Mouse (Mus musculus) kidney, postnatal 4 days (tissue): ENCODE data around the gene Dap.

Source experiments
- DNase-seq, 2 experiments: peaks; one replicate each; pipeline ENCODE4 v3.0.0; 2021; ENCODE audit warnings: mixed read lengths in 2 of 2

Dap gene

DNA sequence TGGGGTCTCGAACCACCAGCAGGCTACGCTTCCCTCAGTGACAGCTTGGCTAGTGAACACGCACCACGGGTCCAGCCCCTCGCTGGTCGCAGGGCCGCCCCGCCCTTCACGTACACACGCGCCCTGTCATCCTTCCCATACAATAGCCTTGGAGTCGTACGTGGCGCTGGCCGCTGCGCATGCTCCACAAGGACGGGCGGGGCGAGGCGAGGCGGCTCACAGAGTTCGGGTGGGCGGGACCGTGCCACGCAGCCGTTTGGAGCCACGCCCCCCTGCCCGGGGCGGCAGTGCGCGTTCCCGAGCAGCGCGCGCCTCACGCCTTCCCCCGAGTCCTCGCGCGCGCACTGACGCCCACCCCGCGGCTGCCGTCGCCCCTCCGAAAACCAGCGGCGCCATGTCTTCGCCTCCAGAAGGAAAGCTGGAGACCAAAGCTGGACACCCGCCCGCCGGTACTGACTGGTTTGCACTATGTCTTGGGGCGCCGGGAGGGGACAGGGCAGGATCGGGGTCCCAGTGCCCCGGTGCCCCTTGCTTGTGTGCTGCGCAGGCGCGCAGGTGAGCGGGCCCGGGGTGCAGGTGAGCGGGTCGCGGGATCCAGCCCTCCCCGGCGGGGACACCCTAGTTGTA is at the start of gene Dap:
Gene Dap (plus strand): TSS at position 180 of the 627 bp plus-strand sequence.
- peak; percentile 99 for DNase-seq

DNA sequence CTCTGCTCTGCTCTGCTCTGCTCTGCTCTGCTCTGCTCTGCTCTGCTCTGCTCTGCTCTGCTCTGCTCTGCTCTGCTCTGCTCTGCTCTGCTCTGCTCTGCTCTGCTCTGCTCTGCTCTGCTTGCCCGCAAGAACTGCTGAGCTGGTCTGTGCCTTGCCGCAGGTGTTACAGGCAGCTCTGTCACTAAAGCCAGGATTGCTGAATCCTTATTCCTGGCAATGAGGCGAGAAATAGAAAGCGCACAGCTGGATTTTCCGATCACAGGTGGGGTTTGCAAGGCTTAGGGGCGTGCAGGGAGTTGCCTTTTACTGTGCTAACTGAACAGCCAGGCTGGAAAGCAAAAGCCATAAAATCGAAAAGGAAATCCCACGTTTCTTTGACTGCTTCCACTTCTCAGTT is 47.5 kb upstream of the Dap start:
- DNase-seq: peak in 1 of 2 experiments; percentile 15

DNA sequence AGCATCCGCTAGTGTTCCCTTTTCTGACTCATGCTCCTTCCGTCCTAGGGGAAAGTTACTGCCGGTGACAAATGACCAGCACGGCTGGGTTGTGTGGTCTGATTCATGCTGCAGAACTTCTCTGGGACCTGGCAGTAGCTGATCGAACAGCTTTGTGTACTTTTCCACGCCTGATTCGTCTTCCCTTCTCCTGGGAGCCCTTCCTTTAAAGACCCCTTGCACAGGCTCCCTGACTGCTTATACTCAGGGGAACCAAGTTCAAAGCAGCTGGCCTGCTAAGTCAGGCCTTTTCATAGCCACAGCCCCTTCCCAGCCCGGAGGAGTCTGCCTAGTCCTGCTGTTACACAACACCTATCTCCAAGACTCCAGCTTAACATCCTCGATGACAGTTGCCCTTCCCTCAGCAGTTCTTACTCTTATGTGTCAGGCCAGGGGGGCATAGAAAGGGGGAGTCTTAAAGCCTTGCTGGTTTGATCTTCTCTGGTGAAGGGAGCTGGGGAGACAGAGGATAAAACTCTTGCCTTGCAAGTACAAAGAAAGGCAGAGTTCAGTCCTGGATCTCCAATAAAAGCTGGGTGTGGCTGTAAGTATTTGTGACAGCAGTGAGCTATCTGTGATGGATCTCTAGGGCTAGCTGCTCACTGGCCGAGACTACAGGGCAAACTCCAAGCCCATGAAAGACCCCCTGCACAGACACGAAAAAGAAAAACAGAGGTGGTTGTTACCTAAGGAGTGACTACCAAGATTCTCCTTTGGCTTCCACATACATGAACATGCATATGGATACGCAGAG is 39.3 kb upstream of the Dap start:
- peak in 1 of 2 experiments; percentile 14 for DNase-seq

DNA sequence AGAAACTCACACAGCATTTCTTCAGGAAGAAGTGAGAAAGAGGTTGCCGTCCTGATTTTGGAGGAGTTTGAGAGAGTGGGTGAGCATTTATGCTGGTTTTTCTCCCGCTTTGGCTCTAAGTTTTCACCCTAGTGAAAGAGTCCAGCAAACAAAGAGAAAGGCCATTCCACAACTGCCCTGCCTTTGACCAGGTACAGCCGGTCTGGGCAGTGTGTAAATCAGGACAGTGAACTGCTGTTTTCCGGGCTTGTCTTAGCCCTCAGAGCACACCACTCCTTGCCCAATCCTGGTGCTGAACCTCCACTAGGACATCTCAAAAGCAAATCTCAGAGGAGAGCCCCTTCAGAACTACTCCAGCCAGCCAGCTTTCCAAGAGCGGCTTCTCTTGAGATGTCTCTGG is 38.6 kb upstream of the Dap start:
- peak in 1 of 2 experiments; percentile 14 for DNase-seq

DNA sequence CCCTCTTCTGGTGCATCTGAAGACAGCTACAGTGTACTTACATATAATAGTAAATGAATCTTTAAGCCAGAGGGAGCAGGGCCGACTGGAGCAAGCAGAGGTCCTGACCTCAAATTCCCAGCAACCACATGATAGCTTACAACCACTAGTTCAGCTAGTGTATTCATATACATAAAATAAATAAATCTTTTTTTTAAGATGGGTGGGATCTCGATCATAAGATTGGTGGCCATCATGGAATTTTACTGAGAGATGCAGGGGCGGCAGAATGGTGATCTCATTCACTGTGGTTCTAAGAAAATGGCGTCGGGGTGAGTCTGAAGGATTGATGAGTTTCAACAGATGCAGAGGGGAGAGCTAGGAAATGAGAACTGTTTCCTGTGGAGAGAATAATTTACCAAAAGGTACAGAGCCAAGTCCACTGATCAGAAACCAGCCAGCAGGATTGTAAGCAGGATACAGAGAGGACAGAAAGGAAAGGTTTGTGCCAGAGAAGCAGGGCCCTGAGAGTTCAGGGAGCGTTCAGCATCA is 37.7 kb upstream of the Dap start:
- peak in 1 of 2 experiments; percentile 10 for DNase-seq

DNA sequence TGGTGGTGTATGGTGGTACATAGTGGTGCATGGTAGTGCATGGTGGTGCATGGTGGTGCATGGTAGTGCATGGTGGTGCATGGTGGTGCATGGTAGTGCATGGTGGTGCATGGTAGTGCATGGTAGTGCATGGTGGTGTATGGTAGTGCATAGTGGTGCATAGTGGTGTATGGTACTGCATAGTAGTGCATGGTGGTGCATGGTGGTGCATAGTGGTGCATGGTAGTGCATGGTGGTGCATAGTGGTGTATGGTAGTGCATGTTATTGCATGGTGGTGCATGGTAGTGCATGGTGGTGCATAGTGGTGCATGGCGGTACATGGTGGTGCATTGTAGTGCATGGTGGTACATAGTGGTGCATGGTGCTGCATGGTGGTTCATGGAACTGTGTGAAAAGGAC is 31.6 kb upstream of the Dap start:
- no peak for DNase-seq

DNA sequence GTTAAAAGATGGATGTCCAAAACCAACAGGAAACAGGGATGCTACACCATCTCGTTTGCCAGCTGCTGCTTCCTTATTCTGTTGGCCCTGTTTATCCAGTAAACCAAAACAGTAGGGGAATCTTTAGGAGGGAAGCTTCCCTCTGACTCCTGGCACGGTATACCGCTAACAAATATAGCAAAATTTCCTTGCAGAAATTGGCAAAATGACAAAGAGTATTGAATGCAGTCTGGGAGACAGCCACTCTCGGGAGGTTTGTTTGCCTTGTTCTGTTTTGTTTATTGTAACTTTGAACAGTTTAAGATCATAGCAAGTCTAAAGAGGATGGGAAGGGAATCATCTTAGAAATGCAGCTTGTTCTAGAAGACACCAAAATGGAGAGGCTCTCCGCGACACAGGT is 28.3 kb upstream of the Dap start:
- no peak for DNase-seq

DNA sequence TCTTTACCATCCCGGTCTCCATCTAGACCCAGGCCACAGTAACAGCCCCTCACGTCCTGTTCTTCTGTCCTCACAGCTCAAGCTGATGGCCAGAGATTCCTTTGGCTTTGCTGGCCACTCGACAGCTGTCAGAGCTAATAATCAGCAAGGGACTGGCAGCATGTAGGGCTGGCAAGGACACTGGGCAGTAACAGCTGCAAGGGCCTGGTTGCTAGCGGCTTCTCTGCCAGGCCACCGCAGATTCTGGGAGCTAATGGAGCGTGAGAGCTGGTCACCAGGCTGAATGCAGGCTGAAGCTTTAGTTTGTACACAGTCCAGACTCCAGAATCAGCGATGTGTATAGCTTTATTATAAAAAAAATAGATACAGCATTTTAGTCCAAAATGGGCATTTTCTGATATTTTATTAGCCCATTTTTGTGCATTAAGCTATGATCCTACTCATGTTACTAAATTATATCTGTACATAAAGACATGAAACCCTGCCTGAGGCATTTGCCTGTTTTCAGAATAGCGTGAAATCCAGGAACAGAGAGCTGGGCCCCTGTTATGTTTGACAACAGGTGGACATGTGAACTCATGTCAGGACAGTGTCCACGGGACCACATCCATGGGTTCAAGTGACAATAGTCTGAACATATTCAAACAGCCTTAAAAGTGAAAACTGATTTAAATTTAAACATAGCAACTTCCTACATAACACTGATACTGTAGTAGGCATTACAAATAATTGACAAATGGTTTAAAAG is 16.6 kb upstream of the Dap start:
- peak; percentile 47 to 60 for DNase-seq

DNA sequence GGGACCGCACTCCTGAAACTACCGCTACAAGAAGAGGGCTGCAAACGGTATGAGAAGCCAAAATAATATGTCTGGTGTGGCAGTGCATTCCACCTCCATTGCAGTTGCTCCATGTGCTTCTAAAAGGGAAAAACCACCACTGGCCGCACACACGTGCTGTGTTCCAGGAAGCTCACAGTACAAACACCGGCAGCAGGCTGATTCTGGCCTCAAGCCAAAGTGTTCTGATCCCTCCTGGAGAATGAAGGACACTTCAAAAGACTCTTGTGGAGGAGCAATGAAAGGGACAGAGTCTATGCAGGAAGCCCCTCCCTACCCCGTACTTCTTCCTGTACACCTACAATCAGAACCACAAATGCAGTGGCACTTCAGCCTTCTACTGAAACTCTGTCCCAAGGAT is 12.2 kb upstream of the Dap start:
- DNase-seq: peak; percentile 42 to 45

DNA sequence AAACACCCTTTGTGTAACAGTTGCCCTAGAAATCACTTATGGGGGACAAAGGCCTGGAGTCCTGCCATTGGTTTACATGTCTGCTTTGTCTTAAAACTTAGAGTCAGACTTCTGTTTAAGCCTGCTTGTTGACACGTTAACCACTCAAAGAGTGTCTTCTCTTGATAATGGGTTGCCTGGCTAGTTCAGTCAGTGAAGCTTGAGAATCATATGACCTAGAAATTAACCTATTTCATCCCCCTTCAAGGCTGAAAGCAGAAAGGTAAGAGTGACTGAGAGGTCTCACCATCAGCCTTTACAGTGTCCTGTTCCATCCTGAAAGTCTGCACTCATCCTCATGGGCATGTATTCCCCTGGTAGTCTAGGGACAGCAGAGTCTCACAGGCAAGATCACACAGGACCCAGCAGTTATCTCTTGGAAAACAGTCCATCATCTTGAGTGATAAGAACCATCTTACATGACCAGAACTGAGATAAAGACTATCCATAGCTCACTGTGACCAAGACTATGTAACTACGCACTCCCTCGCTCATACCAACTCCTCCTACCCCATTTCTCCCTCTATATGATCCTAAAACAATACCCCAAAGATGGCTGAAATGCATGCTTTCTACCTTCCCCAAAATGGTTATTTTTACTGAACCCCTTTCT is 10.4 kb upstream of the Dap start:
- DNase-seq: no peak

DNA sequence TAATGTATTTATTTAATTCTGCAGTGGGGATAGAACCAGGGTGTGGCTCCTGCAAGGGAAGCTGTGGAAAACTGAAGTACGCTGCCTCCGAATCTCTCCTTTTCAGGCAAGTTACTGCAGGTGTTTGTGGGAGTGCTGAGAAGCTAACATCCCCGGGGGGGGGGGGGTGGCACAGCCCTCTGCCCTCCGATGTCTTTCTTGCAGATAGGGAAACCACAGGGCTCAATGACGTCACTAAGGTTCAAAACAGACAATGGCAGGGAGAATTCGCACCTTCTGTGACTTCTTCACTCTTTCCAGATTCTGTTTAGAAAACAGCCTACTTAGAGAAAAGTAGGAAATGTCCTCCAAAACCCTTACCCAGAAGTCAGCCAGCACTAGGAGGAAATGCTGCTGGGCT is 1.9 kb upstream of the Dap start:
- no peak for DNase-seq

DNA sequence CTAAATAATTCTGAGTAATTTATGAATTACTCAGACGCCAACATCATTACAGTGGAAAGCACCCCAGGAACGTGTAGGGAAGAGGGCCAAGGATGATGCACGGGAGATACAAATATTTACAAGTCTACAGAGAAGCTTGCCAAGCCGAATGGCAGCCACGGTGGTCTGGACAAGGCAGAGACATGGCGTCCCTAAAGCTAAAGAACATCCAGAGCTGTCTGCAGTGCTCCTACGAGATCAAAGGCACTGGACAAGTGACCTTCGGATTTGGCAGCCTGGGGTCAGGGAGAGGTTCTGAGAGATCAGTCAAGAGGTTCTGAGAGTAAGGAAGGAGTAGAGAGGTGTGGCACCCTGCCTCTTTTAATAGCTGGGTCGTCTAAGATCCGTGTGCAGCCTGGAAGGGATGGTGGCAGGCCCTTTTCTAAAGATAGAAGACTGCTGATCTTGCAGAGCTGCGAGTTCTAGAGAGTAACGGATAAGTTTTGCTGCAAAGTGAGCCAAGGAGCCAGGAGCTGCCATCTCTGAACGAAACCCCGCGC is 449 bp upstream of the Dap start:
- DNase-seq: no peak

DNA sequence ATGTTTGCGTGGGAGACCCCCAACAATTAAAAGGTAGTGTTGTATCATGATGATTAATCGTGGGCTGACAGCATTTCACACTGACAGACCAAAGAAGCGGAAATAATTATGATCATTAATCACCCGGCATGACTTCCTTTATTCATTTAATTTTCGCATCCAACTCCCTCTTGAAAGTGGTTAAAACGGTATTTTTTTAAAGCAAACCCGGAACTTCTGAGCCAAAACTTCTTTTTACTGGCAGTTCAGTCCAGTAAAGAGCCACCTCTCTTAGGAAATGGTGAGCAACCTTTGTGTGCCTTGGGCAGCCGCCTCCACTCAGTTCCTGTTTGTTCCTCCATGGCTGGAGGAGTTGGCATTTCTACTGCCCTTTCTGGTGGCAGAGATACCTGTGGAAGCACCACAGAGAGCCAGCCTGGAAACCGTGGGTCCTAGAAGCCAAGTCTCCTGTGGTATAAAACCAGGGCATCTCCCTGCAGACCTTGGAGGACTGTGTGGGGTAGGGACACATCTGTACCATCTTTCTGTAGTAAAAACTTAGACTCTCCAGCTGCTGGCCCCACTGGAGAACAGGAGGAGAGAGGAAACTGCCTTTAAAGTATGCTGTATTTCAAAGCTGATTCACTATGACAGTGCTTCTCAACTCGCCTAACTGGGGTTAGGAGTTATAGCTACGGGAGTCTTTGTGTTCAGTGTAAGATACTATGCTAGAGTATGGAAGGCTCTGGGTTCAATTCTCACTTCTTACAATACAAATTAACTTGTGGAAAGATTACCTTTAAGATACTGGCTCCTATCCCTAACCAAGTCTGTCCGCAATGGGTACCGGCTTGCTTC is 910 bp downstream of the Dap start:
- peak in 1 of 2 experiments; percentile 51 for DNase-seq

DNA sequence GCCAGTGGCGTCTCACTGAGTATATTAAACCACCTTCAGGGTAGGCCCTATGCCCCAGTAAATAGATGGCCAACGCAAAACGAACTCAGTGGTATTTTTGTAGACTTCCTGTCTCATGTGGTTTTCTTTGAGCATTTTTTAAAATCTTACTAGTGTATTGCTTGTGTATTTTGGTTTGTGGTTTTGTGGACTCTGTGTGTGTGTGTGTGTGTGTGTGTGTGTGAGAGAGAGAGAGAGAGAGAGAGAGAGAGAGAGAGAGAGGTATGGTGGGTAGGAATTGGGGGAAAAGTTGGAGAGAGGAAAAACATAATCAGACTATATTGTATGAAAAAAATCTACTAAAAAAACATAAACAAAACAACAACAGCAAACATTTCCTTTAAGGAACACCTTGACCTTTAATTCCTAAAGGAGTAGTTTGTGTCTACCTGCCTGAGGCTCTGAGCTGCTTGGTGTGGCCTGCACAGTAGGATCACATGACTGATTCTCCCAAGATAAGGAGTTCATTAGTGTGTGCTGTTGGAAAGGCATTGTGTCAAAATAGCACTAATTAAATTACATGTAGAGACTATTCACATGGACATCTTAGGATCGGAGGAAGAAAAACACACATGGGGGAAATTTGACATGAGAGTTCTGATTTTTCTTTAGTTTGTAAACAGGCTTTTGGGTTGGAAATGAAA is 1.7 kb downstream of the Dap start:
- no peak for DNase-seq

DNA sequence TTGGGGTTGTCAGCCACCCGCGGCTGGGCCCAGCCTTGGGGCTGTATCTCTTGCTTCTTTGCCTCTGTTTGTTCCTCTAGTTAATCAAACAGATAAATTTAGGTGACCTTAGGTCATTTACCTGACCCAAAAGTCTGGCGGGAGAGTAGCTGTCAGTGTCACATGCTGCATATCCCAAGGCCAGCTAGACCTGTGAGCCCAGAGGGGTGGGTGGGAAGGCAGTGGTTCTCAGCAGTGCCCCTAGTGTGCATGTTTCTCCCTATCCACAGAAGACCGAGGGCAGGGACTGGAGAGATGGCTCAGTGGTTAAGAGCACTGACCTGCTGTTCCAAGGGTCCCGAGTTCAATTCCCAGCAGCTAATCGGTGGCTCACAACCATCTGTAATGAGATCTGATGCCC is 2.4 kb downstream of the Dap start:
- DNase-seq: peak in 1 of 2 experiments; percentile 34

DNA sequence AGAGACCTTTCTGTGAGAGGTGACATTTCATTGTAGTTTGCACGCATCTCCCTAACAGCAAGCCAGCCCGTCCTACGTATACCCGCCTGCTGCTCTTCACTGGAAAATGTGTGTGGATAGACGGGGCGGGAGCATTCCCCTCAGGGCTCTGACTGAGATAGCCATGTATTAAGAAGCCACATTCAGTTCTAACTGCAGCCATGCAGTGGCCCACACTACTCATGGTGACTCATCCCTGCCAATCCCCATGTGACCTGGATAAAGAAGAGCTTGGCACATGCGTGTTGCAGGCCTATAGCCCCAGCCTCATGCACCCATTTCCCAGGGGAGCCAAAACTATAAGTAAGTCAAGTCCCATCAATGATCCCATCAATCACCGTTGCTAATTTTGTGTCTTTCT is 3.7 kb downstream of the Dap start:
- no peak for DNase-seq

DNA sequence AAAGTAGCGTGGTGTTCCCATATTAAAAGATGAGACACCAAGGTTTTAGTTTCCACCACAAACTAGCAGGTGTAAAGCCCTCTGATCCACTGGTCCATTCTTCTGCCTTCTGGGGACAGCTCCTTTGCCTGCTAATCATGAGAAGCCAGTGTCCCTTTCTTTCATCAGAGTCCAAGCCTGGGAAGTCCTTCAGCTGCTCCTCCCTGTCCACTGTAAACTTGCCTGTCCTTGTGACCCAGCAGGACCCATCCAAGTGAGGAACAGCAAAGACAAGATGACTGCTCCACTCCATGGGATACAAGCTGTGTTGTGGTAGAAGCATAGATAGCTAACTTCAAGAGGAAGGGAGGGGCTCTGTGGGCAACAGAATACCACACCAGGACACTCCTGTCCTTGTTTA is 8.9 kb downstream of the Dap start:
- no peak for DNase-seq

DNA sequence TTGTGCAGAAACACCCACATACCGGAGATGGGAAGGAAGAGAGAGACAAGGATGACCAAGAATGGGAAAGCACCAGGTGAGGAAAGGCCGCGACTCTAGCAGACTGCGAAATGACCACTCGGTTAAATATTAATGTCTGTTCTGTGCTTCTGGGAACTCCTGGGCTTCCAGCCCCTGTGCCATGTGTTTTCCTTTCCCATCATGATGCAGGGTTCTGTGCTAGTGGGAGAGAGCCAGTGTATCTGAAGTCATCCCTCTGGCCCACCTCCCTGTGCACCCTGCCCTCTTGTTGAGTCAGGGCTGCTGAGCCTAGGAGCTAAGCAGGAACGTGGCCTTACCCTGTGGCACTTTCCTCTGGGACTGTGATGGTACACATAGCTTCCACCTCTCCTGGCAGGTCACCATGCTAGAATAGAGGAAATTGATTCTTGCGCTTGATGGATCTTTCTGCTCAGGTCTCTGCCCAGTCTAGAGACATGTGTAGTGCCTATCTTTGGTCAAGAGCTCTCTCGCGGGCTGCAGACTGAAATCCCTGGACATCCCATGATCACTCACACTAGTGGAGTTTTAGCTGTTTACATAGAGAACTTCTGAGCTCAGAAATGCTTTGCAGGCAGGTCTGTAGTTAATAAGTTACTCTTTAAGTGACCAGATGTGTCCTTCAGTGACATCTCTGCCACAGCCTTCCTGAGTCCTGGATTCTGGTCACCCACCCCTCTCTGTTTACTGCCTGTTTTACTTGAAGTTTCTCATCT is 11.9 kb downstream of the Dap start:
- DNase-seq: peak in 1 of 2 experiments; percentile 32

DNA sequence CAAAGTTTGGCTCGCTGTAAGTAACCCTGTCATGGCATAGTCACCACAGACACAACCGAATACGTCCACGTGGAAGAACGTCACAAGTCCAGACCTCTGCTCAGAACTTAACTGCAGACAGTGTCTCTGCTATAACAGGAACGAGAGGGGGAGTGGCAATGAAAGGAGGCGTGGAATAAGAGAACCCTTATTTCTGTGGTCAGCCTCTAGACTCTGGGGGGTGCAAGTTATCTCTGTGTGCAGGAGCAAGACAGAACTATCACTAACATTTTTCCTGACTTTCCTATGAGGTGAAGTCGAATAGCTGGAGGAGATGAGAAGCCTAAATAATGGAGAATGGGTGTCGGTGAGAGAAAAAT is 12.4 kb downstream of the Dap start:
- DNase-seq: no peak

DNA sequence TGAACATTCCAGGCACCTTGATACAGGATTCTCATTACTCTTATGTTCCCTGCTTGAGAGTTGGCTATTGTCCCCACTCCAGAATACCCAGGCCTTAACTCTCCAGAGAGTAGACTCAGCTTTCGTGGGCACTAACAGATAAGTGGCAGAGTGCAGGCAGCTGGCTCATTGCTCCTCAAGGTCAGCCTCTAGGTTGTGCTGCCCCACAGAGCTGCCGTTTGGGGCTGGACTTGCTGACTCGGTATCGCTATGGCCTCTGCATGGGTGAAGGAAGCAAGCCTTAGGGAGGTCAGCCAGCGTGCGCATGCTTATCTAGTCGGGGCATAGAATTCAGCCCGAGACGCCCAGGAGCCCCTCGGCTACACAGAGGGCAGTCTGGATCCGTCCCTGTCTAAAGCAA is 13.3 kb downstream of the Dap start:
- DNase-seq: no peak
